Mouse (Mus musculus): ENCODE data around the gene Fuca2. TPM values are rescaled to one million over a fixed set of nuclear protein-coding genes. Genes with fewer than 3 reads are reported as not detected.

Gene Fuca2
- polyA plus RNA-seq, 1 experiment from 2014 or later = 87.8 TPM

GRCm38 (mm10) chr10:13554316-13554715 is 55.0 kb downstream of the Fuca2 start:
- WGBS = 86% methylated on average over 1 of the region's 1 CpGs
- peaks cover 6% of the 10 kb centered on the region; the same call in 1 of the 2 replicates for H3K36me3 ChIP-seq (ENCODE audit: control insufficient read depth, insufficient read depth, low read length)
- no peak overlapping the region for H3K27ac ChIP-seq (replicated peaks in 1 of 2; ENCODE audit: control insufficient read depth in 1 of 2, insufficient read depth in 1 of 2, low read depth in 2 of 2, low read length in 2 of 2)
- H3K27me3 ChIP-seq (ENCODE audit: control insufficient read depth, insufficient read depth, low read length) = no peaks in the 10 kb centered on the region
- no peaks in the 10 kb centered on the region for H3K9me3 ChIP-seq (ENCODE audit: control insufficient read depth, low read length)
- no peak for ATAC-seq (ENCODE audit: insufficient number of reproducible peaks, insufficient read depth, low FRiP score, low read depth)
- peaks cover 0 to 11% of the 10 kb centered on the region in 2 experiments; a peak in 2 of 4 replicates for H3K4me1 ChIP-seq (ENCODE audit: control insufficient read depth in 2 of 2, insufficient read depth in 2 of 2, low read length in 2 of 2)
- H3K4me2 ChIP-seq (ENCODE audit: low read length) = no peak overlapping the region
- no peak overlapping the region for H3K4me3 ChIP-seq (ENCODE audit: control insufficient read depth in 1 of 2, insufficient read depth in 1 of 2, low read depth in 1 of 2, low read length in 2 of 2)
- H3K9ac ChIP-seq (ENCODE audit: low read length) = no peak overlapping the region

GRCm38 (mm10) chr10:13560014-13560674 is 60.8 kb downstream of the Fuca2 start:
- Histone ChIP-seq H3K27ac (replicated peaks in 1 of 2; ENCODE audit: control insufficient read depth in 1 of 2, insufficient read depth in 1 of 2, low read depth in 2 of 2, low read length in 2 of 2) (no peak overlapping the region), H3K4me1 (ENCODE audit: control insufficient read depth in 2 of 2, insufficient read depth in 2 of 2, low read length in 2 of 2) (0 out of 4 replicates have a peak, but pooled peaks cover 0 to 3% of the 10 kb centered on the region in 2 experiments), H3K9ac (ENCODE audit: low read length) (no peak overlapping the region), H3K36me3 (ENCODE audit: control insufficient read depth, insufficient read depth, low read length) (peaks cover 33% of the 10 kb centered on the region), H3K4me3 (ENCODE audit: control insufficient read depth in 1 of 2, insufficient read depth in 1 of 2, low read depth in 1 of 2, low read length in 2 of 2) (no peak overlapping the region), H3K4me2 (ENCODE audit: low read length) (no peak overlapping the region), H3K9me3 (ENCODE audit: control insufficient read depth, low read length) (no peaks in the 10 kb centered on the region), H3K27me3 (ENCODE audit: control insufficient read depth, insufficient read depth, low read length) (no peaks in the 10 kb centered on the region)
- WGBS = 88% methylated on average over 13 of the region's 13 CpGs
- no peak for ATAC-seq (ENCODE audit: insufficient number of reproducible peaks, insufficient read depth, low FRiP score, low read depth)

- no peak overlapping the region; the same call in 1 of the 2 replicates for H3K9ac ChIP-seq (ENCODE audit: low read length)
- WGBS = 24% methylated on average over 24 of the region's 24 CpGs
- peak overlapping the region; percentile 32 to 33 for H3K4me3 ChIP-seq (ENCODE audit: control insufficient read depth in 1 of 2, insufficient read depth in 1 of 2, low read depth in 1 of 2, low read length in 2 of 2)
These were observed 65.2 kb downstream of the Fuca2 start for GRCm38 (mm10) chr10:13564364-13565079.

GRCm38 (mm10) chr10:13565080-13565448 is 65.7 kb downstream of the Fuca2 start:
- Histone ChIP-seq H3K27ac (replicated peaks in 1 of 2; ENCODE audit: control insufficient read depth in 1 of 2, insufficient read depth in 1 of 2, low read depth in 2 of 2, low read length in 2 of 2) (no peak overlapping the region), H3K9me3 (ENCODE audit: control insufficient read depth, low read length) (no peaks in the 10 kb centered on the region), H3K4me3 (ENCODE audit: control insufficient read depth in 1 of 2, insufficient read depth in 1 of 2, low read depth in 1 of 2, low read length in 2 of 2) (peak overlapping the region; percentile 32 to 33; a peak in 3 of 4 replicates), H3K4me1 (ENCODE audit: control insufficient read depth in 2 of 2, insufficient read depth in 2 of 2, low read length in 2 of 2) (peaks cover 3% of the 10 kb centered on the region in 2 experiments; a peak in 2 of 4 replicates), H3K4me2 (ENCODE audit: low read length) (peak overlapping the region; percentile 68), H3K9ac (ENCODE audit: low read length) (no peak overlapping the region; the same call in 1 of the 2 replicates), H3K27me3 (ENCODE audit: control insufficient read depth, insufficient read depth, low read length) (no peaks in the 10 kb centered on the region), H3K36me3 (ENCODE audit: control insufficient read depth, insufficient read depth, low read length) (peaks cover 27% of the 10 kb centered on the region)
- no peak for ATAC-seq (ENCODE audit: insufficient number of reproducible peaks, insufficient read depth, low FRiP score, low read depth)
- 49% methylated on average over 8 of the region's 8 CpGs for WGBS

More at GRCm38 (mm10) chr10:13564364-13565079, 65.2 kb downstream of the Fuca2 start:
- Histone ChIP-seq H3K4me1 (ENCODE audit: control insufficient read depth in 2 of 2, insufficient read depth in 2 of 2, low read length in 2 of 2) (0 out of 4 replicates have a peak, but pooled peaks cover 0 to 3% of the 10 kb centered on the region in 2 experiments), H3K27me3 (ENCODE audit: control insufficient read depth, insufficient read depth, low read length) (no peaks in the 10 kb centered on the region), H3K27ac (replicated peaks in 1 of 2; ENCODE audit: control insufficient read depth in 1 of 2, insufficient read depth in 1 of 2, low read depth in 2 of 2, low read length in 2 of 2) (no peak overlapping the region), H3K36me3 (ENCODE audit: control insufficient read depth, insufficient read depth, low read length) (peaks cover 27% of the 10 kb centered on the region), H3K9me3 (ENCODE audit: control insufficient read depth, low read length) (no peaks in the 10 kb centered on the region), H3K4me2 (ENCODE audit: low read length) (peak overlapping the region; percentile 68)
- no peak for ATAC-seq (ENCODE audit: insufficient number of reproducible peaks, insufficient read depth, low FRiP score, low read depth)

- peaks cover 3 to 4% of the 10 kb centered on the region in 2 experiments; a peak in 2 of 4 replicates for H3K4me1 ChIP-seq (ENCODE audit: control insufficient read depth in 2 of 2, insufficient read depth in 2 of 2, low read length in 2 of 2)
- peaks cover 14% of the 10 kb centered on the region; the same call in 1 of the 2 replicates for H3K36me3 ChIP-seq (ENCODE audit: control insufficient read depth, insufficient read depth, low read length)
- ATAC-seq (ENCODE audit: insufficient number of reproducible peaks, insufficient read depth, low FRiP score, low read depth) = no peak
- no peaks in the 10 kb centered on the region for H3K9me3 ChIP-seq (ENCODE audit: control insufficient read depth, low read length)
- H3K4me3 ChIP-seq (ENCODE audit: control insufficient read depth in 1 of 2, insufficient read depth in 1 of 2, low read depth in 1 of 2, low read length in 2 of 2) = no peak overlapping the region
- no peak overlapping the region for H3K4me2 ChIP-seq (ENCODE audit: low read length)
- no peak overlapping the region for H3K27ac ChIP-seq (replicated peaks in 1 of 2; ENCODE audit: control insufficient read depth in 1 of 2, insufficient read depth in 1 of 2, low read depth in 2 of 2, low read length in 2 of 2)
- no peak overlapping the region for H3K9ac ChIP-seq (ENCODE audit: low read length)
- WGBS = 52% methylated on average over 13 of the region's 13 CpGs
- H3K27me3 ChIP-seq (ENCODE audit: control insufficient read depth, insufficient read depth, low read length) = no peaks in the 10 kb centered on the region
These were observed 67.1 kb downstream of the Fuca2 start for GRCm38 (mm10) chr10:13566393-13566792.

Other genes with a start within 250 kb of the Fuca2 start
- 78.8 and 80.1 TPM in 2 replicates for gene Phactr2, start 25.1 kb upstream of the Fuca2 start, polyA plus RNA-seq (2014; fragmentation: Nextera tagmentation; extraction: Ambion mirVana)
- 4.1 TPM in 2 replicates for gene Adat2, start 53.4 kb downstream of the Fuca2 start, polyA plus RNA-seq (2014; fragmentation: Nextera tagmentation; extraction: Ambion mirVana)
- gene Pex3, start 53.6 kb downstream of the Fuca2 start, polyA plus RNA-seq (2014; fragmentation: Nextera tagmentation; extraction: Ambion mirVana) = 26.2 and 28.2 TPM in 2 replicates